In genomic region chr3:96502181-96503082, GRCm38 (mm10) we compare ENCODE assay signal across 8 mouse cellular contexts. TPM values are rescaled to one million over a fixed set of nuclear protein-coding genes. Genes with fewer than 3 reads are reported as not detected.
DNase-seq lines count a peak whose midpoint lies in the region; ATAC-seq and TF ChIP-seq lines count a peak whose summit lies in the region.

No protein-coding gene starts in this region.

- ATAC-seq in heart, embryonic 11.5 days (replicated peaks; ENCODE audit: insufficient number of reproducible peaks, low FRiP score, low TSS enrichment): no peak
- ATAC-seq in forebrain, embryonic 12.5 days (ENCODE audit: low FRiP score): no peak
- no peak for ATAC-seq in limb, embryonic 11.5 days (ENCODE audit: insufficient number of reproducible peaks, low FRiP score, low TSS enrichment, low read depth)
- ATAC-seq in neural tube, embryonic 14.5 days (ENCODE audit: low read depth): no peak

- no peaks in the 10 kb centered on the region for H3K27me3 ChIP-seq in heart, embryonic 11.5 days (ENCODE audit: control insufficient read depth, insufficient read depth, low read length)
- H3K27me3 ChIP-seq in ES-Bruce4 (ENCODE audit: control insufficient read depth, insufficient read depth, low read length, poor library complexity, severe bottlenecking): no peaks in the 10 kb centered on the region
- H3K27me3 ChIP-seq in forebrain, embryonic 12.5 days: no peaks in the 10 kb centered on the region
- H3K27me3 ChIP-seq in limb, embryonic 11.5 days (ENCODE audit: control insufficient read depth, insufficient read depth, low read length): no peaks in the 10 kb centered on the region
- no peaks in the 10 kb centered on the region for H3K27me3 ChIP-seq in neural tube, embryonic 14.5 days (ENCODE audit: control insufficient read depth, insufficient read depth, low read length)

- TF ChIP-seq EP300 in ES-Bruce4 (IDR thresholded peaks at IDR 0.05; ENCODE audit: insufficient read depth, low read depth, low read length): no peak

- no peaks in the 10 kb centered on the region for H3K9me3 ChIP-seq in heart, embryonic 11.5 days (replicated peaks; ENCODE audit: control insufficient read depth, low read length)
- no peaks in the 10 kb centered on the region for H3K9me3 ChIP-seq in ES-Bruce4 (replicated peaks; ENCODE audit: control insufficient read depth, insufficient read depth, low read length, poor library complexity, severe bottlenecking)
- H3K9me3 ChIP-seq in forebrain, embryonic 12.5 days: no peaks in the 10 kb centered on the region
- no peaks in the 10 kb centered on the region for H3K9me3 ChIP-seq in limb, embryonic 11.5 days (ENCODE audit: control insufficient read depth, low read length)
- H3K9me3 ChIP-seq in neural tube, embryonic 14.5 days (ENCODE audit: control insufficient read depth, low read length): no peaks in the 10 kb centered on the region

- TF ChIP-seq CTCF in ES-Bruce4 (IDR thresholded peaks at IDR 0.05; ENCODE audit: low read depth, low read length): no peak

- H3K36me3 ChIP-seq in heart, embryonic 11.5 days (ENCODE audit: control insufficient read depth, insufficient read depth, low read length): no peaks in the 10 kb centered on the region
- H3K36me3 ChIP-seq in ES-Bruce4 (ENCODE audit: control insufficient read depth, insufficient read depth, low read length, poor library complexity, severe bottlenecking): no peaks in the 10 kb centered on the region
- no peaks in the 10 kb centered on the region for H3K36me3 ChIP-seq in forebrain, embryonic 12.5 days (replicated peaks)
- H3K36me3 ChIP-seq in limb, embryonic 11.5 days (ENCODE audit: control insufficient read depth, insufficient read depth, low read length): no peaks in the 10 kb centered on the region
- no peaks in the 10 kb centered on the region for H3K36me3 ChIP-seq in neural tube, embryonic 14.5 days (ENCODE audit: control insufficient read depth, insufficient read depth, low read length)

- intact Hi-C loops in left cerebral cortex, postnatal 10 days (cut with DNase I): loop anchor here (5.0 kb wide), 1 partner anchor 220 kb away; no protein-coding TSS in a partner anchor

- peak overlapping the region; percentile 86 for H3K4me2 ChIP-seq in heart, embryonic 11.5 days
- peak overlapping the region; percentile 78 for H3K4me2 ChIP-seq in forebrain, embryonic 12.5 days
- peak overlapping the region; percentile 62 for H3K4me2 ChIP-seq in limb, embryonic 11.5 days (ENCODE audit: low read depth, severe bottlenecking)
- peak overlapping the region; percentile 97 for H3K4me2 ChIP-seq in neural tube, embryonic 14.5 days (ENCODE audit: low read depth, low read length)

- H3K9ac ChIP-seq in heart, embryonic 11.5 days (ENCODE audit: low read depth, low read length): peak overlapping the region; percentile 71
- peak overlapping the region; percentile 81 for H3K9ac ChIP-seq in ES-Bruce4 (ENCODE audit: low read depth, poor library complexity, severe bottlenecking)
- H3K9ac ChIP-seq in forebrain, embryonic 12.5 days: peak overlapping the region; percentile 61
- H3K9ac ChIP-seq in limb, embryonic 11.5 days (ENCODE audit: low read length): peak overlapping the region; percentile 56
- H3K9ac ChIP-seq in neural tube, embryonic 14.5 days (replicated peaks; ENCODE audit: low read depth, low read length): peak overlapping the region; percentile 39

- TF ChIP-seq POLR2A in ES-Bruce4 (IDR thresholded peaks at IDR 0.05; ENCODE audit: insufficient read depth, low read length): no peak

- peak overlapping the region; percentile 48 for H3K27ac ChIP-seq in heart, embryonic 11.5 days (ENCODE audit: low read depth, low read length)
- peak overlapping the region; percentile 63 for H3K27ac ChIP-seq in ES-Bruce4 (ENCODE audit: insufficient read depth, low read length)
- peak overlapping the region; percentile 20; the same call in 1 of the 2 replicates for H3K27ac ChIP-seq in forebrain, embryonic 12.5 days
- H3K27ac ChIP-seq in limb, embryonic 11.5 days (replicated peaks; ENCODE audit: low read depth, low read length): no peak overlapping the region
- no peak overlapping the region for H3K27ac ChIP-seq in neural tube, embryonic 14.5 days (ENCODE audit: low read depth, low read length)

- DNase-seq in heart, adult 9 months (ENCODE audit: low spot score in 2 of 2): no peak
- DNase-seq in limb, embryonic 11.5 days (ENCODE audit: low spot score): no peak
- no peak for DNase-seq in left cerebral cortex, postnatal 10 days (ENCODE audit: extremely low spot score in 1 of 2, low spot score in 2 of 2)
- no peak for DNase-seq in T-cell, adult 2 months (ENCODE audit: low spot score)

- under 1% methylated on average over 19 of the region's 19 CpGs for WGBS in heart, embryonic 11.5 days (ENCODE audit: insufficient replicate concordance)
- under 1% methylated on average over 19 of the region's 19 CpGs for WGBS in forebrain, embryonic 12.5 days
- under 1% methylated on average over 19 of the region's 19 CpGs for WGBS in limb, embryonic 11.5 days
- under 1% methylated on average over 19 of the region's 19 CpGs for WGBS in neural tube, embryonic 14.5 days

- peak overlapping the region; percentile 80 for H3K4me3 ChIP-seq in heart, embryonic 11.5 days (ENCODE audit: low read depth, low read length)
- H3K4me3 ChIP-seq in ES-Bruce4 (ENCODE audit: low read depth, low read length): peak overlapping the region; percentile 81
- peak overlapping the region; percentile 68 for H3K4me3 ChIP-seq in forebrain, embryonic 12.5 days (replicated peaks)
- peak overlapping the region; percentile 60 for H3K4me3 ChIP-seq in limb, embryonic 11.5 days (ENCODE audit: low read depth, low read length)
- peak overlapping the region; percentile 78 for H3K4me3 ChIP-seq in neural tube, embryonic 14.5 days (ENCODE audit: low read depth, low read length)

- H3K4me1 ChIP-seq in heart, embryonic 11.5 days (ENCODE audit: control insufficient read depth, insufficient read depth, low read length): no peaks in the 10 kb centered on the region
- no peaks in the 10 kb centered on the region for H3K4me1 ChIP-seq in ES-Bruce4 (ENCODE audit: control insufficient read depth, insufficient read depth, low read length)
- H3K4me1 ChIP-seq in forebrain, embryonic 12.5 days: no peaks in the 10 kb centered on the region; the same call in none of the 2 replicates
- no peaks in the 10 kb centered on the region for H3K4me1 ChIP-seq in limb, embryonic 11.5 days (ENCODE audit: control insufficient read depth, insufficient read depth, low read length)
- H3K4me1 ChIP-seq in neural tube, embryonic 14.5 days (ENCODE audit: control insufficient read depth, insufficient read depth, low read length): 0 out of 2 replicates have a peak, but pooled peaks cover 8% of the 10 kb centered on the region

RNA-seq across cellular contexts. Expression of gene Hfe2, which starts 22.5 kb away (rescaled TPM):
- polyA plus RNA-seq in heart, embryonic 11.5 days (2014; fragmentation: Nextera tagmentation; extraction: Ambion mirVana): 7.4 and 9.3 TPM in 2 replicates
- polyA plus RNA-seq in ES-Bruce4 (2011; ENCODE audit: insufficient read depth, insufficient read length, low read depth, missing spikeins): 0.88 and 1.2 TPM in 2 replicates
- 0.54 and 0.84 TPM in 2 replicates for polyA plus RNA-seq in forebrain, embryonic 12.5 days (2016; fragmentation: Nextera tagmentation; extraction: Ambion mirVana)
- polyA plus RNA-seq in limb, embryonic 11.5 days (2014; fragmentation: Nextera tagmentation; extraction: Ambion mirVana): 1.7 and 1.8 TPM in 2 replicates
- 1.3 and 2.0 TPM in 2 replicates for polyA plus RNA-seq in neural tube, embryonic 14.5 days (2014; fragmentation: Nextera tagmentation; extraction: Ambion mirVana)
- total RNA-seq in left cerebral cortex, postnatal 10 days (2021): under 1 TPM; 0.39 to 0.57 TPM

RNA-seq across cellular contexts. Expression of gene BC107364, which starts 50.3 kb away (rescaled TPM):
- 0.43 TPM in 1 of 2 replicates, not detected in the other for polyA plus RNA-seq in heart, embryonic 11.5 days (2014; fragmentation: Nextera tagmentation; extraction: Ambion mirVana)
- 4.6 TPM in 2 replicates for polyA plus RNA-seq in ES-Bruce4 (2011; ENCODE audit: insufficient read depth, insufficient read length, low read depth, missing spikeins)
- not detected in 2 replicates for polyA plus RNA-seq in forebrain, embryonic 12.5 days (2016; fragmentation: Nextera tagmentation; extraction: Ambion mirVana)
- not detected in 2 replicates for polyA plus RNA-seq in limb, embryonic 11.5 days (2014; fragmentation: Nextera tagmentation; extraction: Ambion mirVana)
- polyA plus RNA-seq in neural tube, embryonic 14.5 days (2014; fragmentation: Nextera tagmentation; extraction: Ambion mirVana): not detected in 2 replicates
- not detected for total RNA-seq in left cerebral cortex, postnatal 10 days (2021)

RNA-seq across cellular contexts. Expression of gene Txnip, which starts 55.3 kb away (rescaled TPM):
- polyA plus RNA-seq in heart, embryonic 11.5 days (2014; fragmentation: Nextera tagmentation; extraction: Ambion mirVana): 106 and 121 TPM in 2 replicates
- 450 and 464 TPM in 2 replicates for polyA plus RNA-seq in ES-Bruce4 (2011; ENCODE audit: insufficient read depth, insufficient read length, low read depth, missing spikeins)
- 40.4 and 40.8 TPM in 2 replicates for polyA plus RNA-seq in forebrain, embryonic 12.5 days (2016; fragmentation: Nextera tagmentation; extraction: Ambion mirVana)
- 54.4 and 57.9 TPM in 2 replicates for polyA plus RNA-seq in limb, embryonic 11.5 days (2014; fragmentation: Nextera tagmentation; extraction: Ambion mirVana)
- polyA plus RNA-seq in neural tube, embryonic 14.5 days (2014; fragmentation: Nextera tagmentation; extraction: Ambion mirVana): 48.9 and 75.6 TPM in 2 replicates
- total RNA-seq in left cerebral cortex, postnatal 10 days (2021): 10 to 100 TPM; 40.3 to 45.4 TPM

Comparison
In these comparisons a context has a peak if more than half of its experiments do, and no peak if none do; other contexts are left out.
1. H3K27ac ChIP-seq: peak in heart, embryonic 11.5 days (single experiment), ES-Bruce4 (single experiment) and forebrain, embryonic 12.5 days (single experiment); none in limb, embryonic 11.5 days (single experiment) and neural tube, embryonic 14.5 days (single experiment).
2. Peak in every context shown above with its lines, with median percentiles within 50 percentile points of each other: H3K4me2 ChIP-seq, H3K4me3 ChIP-seq and H3K9ac ChIP-seq.